Mouse (Mus musculus): ENCODE data around the gene Ces2b.

DNA sequence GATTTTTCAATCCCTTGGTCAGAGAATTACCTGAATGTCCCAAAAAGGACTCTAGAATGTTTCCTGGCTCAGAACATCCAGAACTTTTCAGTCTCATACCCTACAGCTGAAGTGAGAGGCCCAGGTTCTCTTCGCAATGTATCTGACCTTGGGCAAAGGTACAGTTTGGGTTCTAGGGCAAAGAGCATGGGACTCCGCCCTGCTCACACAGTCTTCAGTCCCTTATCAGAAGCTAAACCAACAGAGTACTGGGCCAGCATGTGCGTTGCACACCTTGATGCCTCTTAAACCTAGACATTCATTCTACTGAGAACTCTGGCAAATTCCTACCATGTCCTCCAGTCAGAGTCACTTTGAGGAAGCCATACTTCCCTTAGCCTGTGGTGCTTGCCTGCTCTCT is 21.9 kb upstream of the Ces2b start:
- no peak for TF ChIP-seq EP300 (IDR thresholded peaks at IDR 0.05; ENCODE audit: low read depth)
- no peak for TF ChIP-seq CTCF (IDR thresholded peaks at IDR 0.05; ENCODE audit: low read depth)

All from liver, embryonic 14.5 days (tissue).